In the genomic region with DNA sequence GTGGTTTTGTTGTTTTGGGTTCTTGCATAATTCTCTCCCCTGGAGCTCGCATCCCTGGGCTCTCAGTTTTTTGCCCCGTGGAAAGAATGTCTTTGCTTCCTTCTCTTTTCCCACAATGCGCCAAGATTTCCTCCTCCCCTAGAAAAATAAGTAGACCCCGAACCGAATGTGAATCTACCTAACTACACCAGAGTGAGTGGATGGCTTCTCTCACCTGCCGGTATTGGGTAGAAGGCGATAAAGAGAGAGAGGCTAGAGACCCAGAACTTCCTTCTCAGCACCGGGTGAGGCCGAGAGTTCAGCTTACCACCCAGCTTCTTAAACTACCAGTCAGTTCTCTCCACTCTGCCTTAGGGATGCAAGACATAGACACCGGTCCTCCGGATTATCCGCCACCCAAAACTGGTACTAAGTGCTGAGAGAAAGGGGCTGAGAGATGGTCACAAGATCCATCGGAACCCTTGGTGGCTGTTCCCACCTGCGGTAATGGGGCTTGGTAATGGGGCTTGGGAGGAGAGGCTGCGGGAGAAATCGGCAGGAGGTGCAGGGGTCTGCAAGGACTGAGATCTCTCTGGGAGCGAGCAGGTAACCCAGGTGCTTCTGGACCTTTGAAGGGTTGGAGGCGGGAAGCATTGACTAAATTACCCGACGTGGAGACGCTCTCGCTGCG, we compare ENCODE assay signal across 9 mouse cellular contexts. TPM values are rescaled to one million over a fixed set of nuclear protein-coding genes. Genes with fewer than 3 reads are reported as not detected.
DNase-seq lines count a peak whose midpoint lies in the region; ATAC-seq and TF ChIP-seq lines count a peak whose summit lies in the region.
"Had no signal": no experiment of that assay in that cellular context is flagged by ENCODE, and none has a peak within 500 bp of the region (broad histone marks: within the 10 kb centered on the region; RNA-seq: fewer than 3 reads in every experiment).

No protein-coding gene starts in this region.

- 2% methylated on average over 23 of the region's 23 CpGs for WGBS in forebrain, embryonic 15.5 days
- WGBS in limb, embryonic 15.5 days: 3% methylated on average over 23 of the region's 23 CpGs
- WGBS in small intestine, adult 2 months: 4% methylated on average over 23 of the region's 23 CpGs

- ATAC-seq in forebrain, embryonic 15.5 days (replicated peaks): peak; percentile 6; the same call in 1 of the 2 replicates
- ATAC-seq in limb, embryonic 15.5 days (ENCODE audit: insufficient number of reproducible peaks, low FRiP score, low TSS enrichment, low read depth): no peak

- no peak for TF ChIP-seq CTCF in left cerebral cortex, adult 2 months (IDR thresholded peaks at IDR 0.05)
- TF ChIP-seq CTCF in small intestine, adult 2 months (IDR thresholded peaks at IDR 0.05; ENCODE audit: extremely low read depth, insufficient read length, insufficient replicate concordance, low read depth, low read length): no peak

- intact Hi-C loops in left cerebral cortex, adult 2 months (cut with DNase I): no loop called here
- intact Hi-C loops in left cerebral cortex, postnatal 10 days (cut with DNase I): no loop called here

- DNase-seq in left cerebral cortex, adult 2 months (ENCODE audit: extremely low spot score in 1 of 2, low spot score in 2 of 2): no peak
- DNase-seq in left cerebral cortex, postnatal 10 days (ENCODE audit: extremely low spot score in 1 of 2, low spot score in 2 of 2): no peak
- no peak for DNase-seq in layer of hippocampus, adult 11-12 months (ENCODE audit: low spot score)
- no peak for DNase-seq in layer of hippocampus, adult 8-10 months (ENCODE audit: low spot score in 2 of 2)
- no peak for DNase-seq in thymus, postnatal 25 days

- H3K27me3 ChIP-seq in forebrain, embryonic 15.5 days: peaks cover 42% of the 10 kb centered on the region
- peaks cover 80% of the 10 kb centered on the region for H3K27me3 ChIP-seq in limb, embryonic 15.5 days
- H3K27me3 ChIP-seq in small intestine, adult 2 months (ENCODE audit: control insufficient read depth, insufficient read depth, low read length): peaks cover 36% of the 10 kb centered on the region

- peaks cover 16% of the 10 kb centered on the region for H3K4me1 ChIP-seq in forebrain, embryonic 15.5 days
- peaks cover 14% of the 10 kb centered on the region for H3K4me1 ChIP-seq in limb, embryonic 15.5 days
- peaks cover 3% of the 10 kb centered on the region; the same call in 1 of the 2 replicates for H3K4me1 ChIP-seq in small intestine, adult 2 months (ENCODE audit: control insufficient read depth, insufficient read depth, insufficient read length, low read length)

- H3K9ac ChIP-seq in forebrain, embryonic 15.5 days (replicated peaks): peak overlapping the region; percentile 25
- H3K9ac ChIP-seq in limb, embryonic 15.5 days: peak overlapping the region; percentile 23; the same call in 1 of the 2 replicates

- peak overlapping the region; percentile 28; the same call in 1 of the 2 replicates for H3K4me3 ChIP-seq in left cerebral cortex, adult 2 months
- H3K4me3 ChIP-seq in forebrain, embryonic 15.5 days: peak overlapping the region; percentile 34
- H3K4me3 ChIP-seq in limb, embryonic 15.5 days: peak overlapping the region; percentile 41
- 0 out of 2 replicates have a peak overlapping the region, but pooled peaks have one; percentile 29 for H3K4me3 ChIP-seq in small intestine, adult 2 months (ENCODE audit: low read depth, low read length)

- no peaks in the 10 kb centered on the region for H3K9me3 ChIP-seq in forebrain, embryonic 15.5 days
- no peaks in the 10 kb centered on the region for H3K9me3 ChIP-seq in limb, embryonic 15.5 days

- peak overlapping the region; percentile 56 for H3K4me2 ChIP-seq in forebrain, embryonic 15.5 days (replicated peaks)
- H3K4me2 ChIP-seq in limb, embryonic 15.5 days: peak overlapping the region; percentile 82

- no peak for TF ChIP-seq POLR2A in small intestine, adult 2 months (IDR thresholded peaks at IDR 0.05; ENCODE audit: low read depth, low read length)

- no peak overlapping the region for H3K27ac ChIP-seq in left cerebral cortex, adult 2 months
- H3K27ac ChIP-seq in forebrain, embryonic 15.5 days (replicated peaks): no peak overlapping the region
- H3K27ac ChIP-seq in limb, embryonic 15.5 days: no peak overlapping the region
- H3K27ac ChIP-seq in small intestine, adult 2 months (ENCODE audit: insufficient read depth, low read depth, low read length): no peak overlapping the region

- H3K36me3 ChIP-seq in forebrain, embryonic 15.5 days: no peaks in the 10 kb centered on the region
- no peaks in the 10 kb centered on the region for H3K36me3 ChIP-seq in limb, embryonic 15.5 days
- H3K36me3 ChIP-seq in small intestine, adult 2 months (ENCODE audit: control insufficient read depth, insufficient read depth, low read length): no peaks in the 10 kb centered on the region

RNA-seq across cellular contexts. Expression of a gene that starts 1.2 kb away (rescaled TPM):
- total RNA-seq in left cerebral cortex, adult 2 months (2021): under 1 TPM in 1 of 2 experiments, not detected in 1; 0.11 TPM
- not detected for total RNA-seq in left cerebral cortex, postnatal 10 days (2021)
- not detected in 2 replicates for polyA plus RNA-seq in forebrain, embryonic 15.5 days (2015; fragmentation: Nextera tagmentation; extraction: Ambion mirVana)
- polyA plus RNA-seq in limb, embryonic 15.5 days (2015; fragmentation: Nextera tagmentation; extraction: Ambion mirVana): not detected in 2 replicates
- not detected in 2 replicates for polyA plus RNA-seq in small intestine, adult 2 months (2012; rRNA removed)
- total RNA-seq in layer of hippocampus, adult 8-10 months (2022): not detected
- total RNA-seq: common myeloid progenitor, adult 5-6 weeks had no signal

RNA-seq across cellular contexts. Expression of a gene that starts 19.7 kb away (rescaled TPM):
- 10 to 100 TPM; 18.5 to 21.5 TPM for total RNA-seq in left cerebral cortex, adult 2 months (2021)
- total RNA-seq in left cerebral cortex, postnatal 10 days (2021): 10 to 100 TPM; 16.4 to 17.4 TPM
- 25.9 and 26.3 TPM in 2 replicates for polyA plus RNA-seq in forebrain, embryonic 15.5 days (2015; fragmentation: Nextera tagmentation; extraction: Ambion mirVana)
- polyA plus RNA-seq in limb, embryonic 15.5 days (2015; fragmentation: Nextera tagmentation; extraction: Ambion mirVana): 6.1 and 7.3 TPM in 2 replicates
- polyA plus RNA-seq in small intestine, adult 2 months (2012; rRNA removed): 133 and 151 TPM in 2 replicates
- total RNA-seq in layer of hippocampus, adult 8-10 months (2022): 10 to 100 TPM; 26.4 to 33.7 (median 28.2) TPM
